Mouse (Mus musculus): ENCODE measurements around the gene Gucy2c. TPM values are rescaled to one million over a fixed set of nuclear protein-coding genes. Genes with fewer than 3 reads are reported as not detected.

Gucy2c gene
- polyA plus RNA-seq, 1 experiment from 2014 or later = 0.17 TPM

DNA sequence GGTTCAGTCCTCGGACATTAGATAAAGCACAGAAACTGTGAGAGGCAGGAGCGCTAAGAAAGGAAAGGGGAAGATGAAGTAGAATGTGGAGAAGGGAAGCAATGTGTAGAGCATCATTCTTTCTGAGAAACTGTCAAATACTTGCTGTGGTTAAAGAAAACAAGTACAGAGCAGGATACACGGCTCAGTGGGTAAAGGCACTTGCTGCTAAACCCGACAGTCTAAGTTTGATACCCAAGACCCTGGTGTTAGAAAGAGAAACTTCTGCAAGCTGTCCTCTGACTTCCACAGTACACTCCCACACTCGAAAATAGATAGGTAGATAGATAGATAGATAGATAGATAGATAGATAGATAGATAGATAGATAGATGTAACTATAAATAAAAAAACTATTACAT, 128.2 kb downstream of the Gucy2c start:
- 73% methylated on average over 5 of the region's 5 CpGs for WGBS
- H3K36me3 ChIP-seq = no peaks in the 10 kb centered on the region
- no peak overlapping the region for H3K27ac ChIP-seq (replicated peaks)
- no peaks in the 10 kb centered on the region for H3K9me3 ChIP-seq
- H3K9ac ChIP-seq = no peak overlapping the region
- H3K4me3 ChIP-seq = no peak overlapping the region
- H3K4me2 ChIP-seq = no peak overlapping the region
- ATAC-seq (ENCODE audit: low FRiP score, low read depth) = no peak
- no peaks in the 10 kb centered on the region for H3K27me3 ChIP-seq
- no peaks in the 10 kb centered on the region for H3K4me1 ChIP-seq (replicated peaks)

DNA sequence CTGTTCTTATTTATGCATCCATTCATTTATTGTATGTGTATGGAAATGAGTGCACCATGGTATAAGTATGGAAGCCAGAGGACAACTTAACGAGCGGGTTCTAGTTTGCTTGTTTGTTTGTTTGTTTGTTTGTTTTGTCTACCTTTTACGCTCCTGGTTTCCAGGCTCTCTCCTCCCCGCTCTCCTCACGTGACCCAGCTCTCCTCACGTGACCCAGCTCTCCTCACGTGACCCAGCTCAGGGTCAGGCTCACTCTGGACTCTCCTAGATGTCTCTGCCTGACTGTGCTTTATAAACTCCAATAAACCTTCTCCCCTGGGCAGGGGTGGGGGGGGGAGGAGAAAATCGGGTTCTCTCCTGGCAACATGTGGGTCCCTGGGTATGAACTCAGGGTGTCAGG, 130.9 kb downstream of the Gucy2c start:
- no peaks in the 10 kb centered on the region for H3K9me3 ChIP-seq
- ATAC-seq (ENCODE audit: low FRiP score, low read depth) = no peak
- H3K4me2 ChIP-seq = no peak overlapping the region
- no peak overlapping the region for H3K27ac ChIP-seq (replicated peaks)
- H3K9ac ChIP-seq = no peak overlapping the region
- H3K4me1 ChIP-seq (replicated peaks) = no peaks in the 10 kb centered on the region; the same call in 1 of the 2 replicates
- H3K27me3 ChIP-seq = no peaks in the 10 kb centered on the region
- WGBS = 94% methylated on average over 8 of the region's 8 CpGs
- H3K36me3 ChIP-seq = no peaks in the 10 kb centered on the region
- H3K4me3 ChIP-seq = no peak overlapping the region

DNA sequence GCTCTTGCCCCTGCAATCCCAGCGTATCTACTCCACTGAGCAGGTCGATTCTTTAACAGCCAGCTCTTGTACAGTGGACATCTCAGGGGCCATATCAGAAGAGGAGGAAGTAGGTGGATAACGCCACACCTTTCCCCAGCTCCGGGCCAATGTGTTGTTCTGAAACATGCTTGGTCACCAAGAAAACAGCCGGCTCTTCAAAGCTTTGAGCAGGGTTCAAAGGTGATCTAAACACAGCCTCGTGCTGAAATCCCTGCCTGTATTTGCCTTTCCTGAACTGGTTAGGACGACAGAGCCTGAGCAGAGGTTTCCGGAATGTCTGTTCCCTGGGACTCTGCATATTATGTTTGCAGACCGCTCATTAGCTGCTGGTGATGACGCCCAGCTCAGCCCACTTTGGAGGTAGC, 134.1 kb downstream of the Gucy2c start:
- Histone ChIP-seq H3K9me3 (no peaks in the 10 kb centered on the region), H3K9ac (no peak overlapping the region), H3K27me3 (no peaks in the 10 kb centered on the region), H3K36me3 (no peaks in the 10 kb centered on the region), H3K4me3 (no peak overlapping the region), H3K4me2 (no peak overlapping the region), H3K4me1 (replicated peaks) (no peaks in the 10 kb centered on the region; the same call in 1 of the 2 replicates), H3K27ac (replicated peaks) (no peak overlapping the region)
- ATAC-seq (ENCODE audit: low FRiP score, low read depth) = no peak
- 84% methylated on average over 10 of the region's 10 CpGs for WGBS

Small RNAs within 50 kb of the gene (microRNA-seq; reads per million reads assigned to microRNA genes)
- not detected for gene Gm44364

Other genes with a start within 250 kb of the Gucy2c start
- gene Plbd1, start 119.8 kb downstream of the Gucy2c start, polyA plus RNA-seq (2015; fragmentation: Nextera tagmentation; extraction: Ambion mirVana) = 1.3 and 1.5 TPM in 2 replicates
- 0.43 and 0.52 TPM in 2 replicates for gene Hist4h4, start 22.6 kb upstream of the Gucy2c start, polyA plus RNA-seq (2015; fragmentation: Nextera tagmentation; extraction: Ambion mirVana)
- 106 and 109 TPM in 2 replicates for gene H2afj, start 26.5 kb upstream of the Gucy2c start, polyA plus RNA-seq (2015; fragmentation: Nextera tagmentation; extraction: Ambion mirVana)
- 1.2 and 1.3 TPM in 2 replicates for gene BC049715, start 45.9 kb upstream of the Gucy2c start, polyA plus RNA-seq (2015; fragmentation: Nextera tagmentation; extraction: Ambion mirVana)
- 72.3 and 78.4 TPM in 2 replicates for gene Wbp11, start 46.5 kb upstream of the Gucy2c start, polyA plus RNA-seq (2015; fragmentation: Nextera tagmentation; extraction: Ambion mirVana)
- 1.4 and 1.8 TPM in 2 replicates for gene Smco3, start 53.7 kb upstream of the Gucy2c start, polyA plus RNA-seq (2015; fragmentation: Nextera tagmentation; extraction: Ambion mirVana)
- gene Art4, start 76.0 kb upstream of the Gucy2c start, polyA plus RNA-seq (2015; fragmentation: Nextera tagmentation; extraction: Ambion mirVana) = 0.09 and 0.46 TPM in 2 replicates
- gene Mgp, start 94.1 kb upstream of the Gucy2c start, polyA plus RNA-seq (2015; fragmentation: Nextera tagmentation; extraction: Ambion mirVana) = 12.2 and 21.3 TPM in 2 replicates
- not detected in 2 replicates for gene Erp27, start 140.4 kb upstream of the Gucy2c start, polyA plus RNA-seq (2015; fragmentation: Nextera tagmentation; extraction: Ambion mirVana)
- gene Pde6h, start 142.1 kb upstream of the Gucy2c start, polyA plus RNA-seq (2015; fragmentation: Nextera tagmentation; extraction: Ambion mirVana) = 0.07 and 1.1 TPM in 2 replicates
- 14.0 and 16.7 TPM in 2 replicates for gene Arhgdib, start 160.1 kb upstream of the Gucy2c start, polyA plus RNA-seq (2015; fragmentation: Nextera tagmentation; extraction: Ambion mirVana)